Mouse (Mus musculus) limb, embryonic 14.5 days (tissue): ENCODE measurements around the gene Tsen34. TPM values are rescaled to one million over a fixed set of nuclear protein-coding genes. Genes with fewer than 3 reads are reported as not detected.
A peak's percentile ranks its signal among the peaks of the same experiment; 100 is the strongest.

Experiments used
- ATAC-seq: fragments of 200-750 bp; cut with Nextera tagmentation; 2 replicates; pipeline ENCODE4 v1.8.0; 2017; ENCODE audit warnings: low read depth, moderate number of reproducible peaks, moderate TSS enrichment; ENCODE audit not compliant: low FRiP score
- DNase-seq: peaks from one replicate; pipeline ENCODE4 v3.0.0-alpha.2; 2015; ENCODE audit warnings: low spot score
- H3K27ac ChIP-seq: fragments of 300-500 bp; sonication (generic); replicated peaks from 2 replicates; pipeline ENCODE4 v1.5.1; 2014; ENCODE audit warnings: low read depth, mild to moderate bottlenecking, low read length, moderate library complexity, mixed read lengths
- H3K27me3 ChIP-seq: fragments of 300-500 bp; sonication (generic); 2 replicates; pipeline ENCODE4 v1.6.1; 2014; ENCODE audit warnings: low read length, mixed read lengths; ENCODE audit not compliant: control insufficient read depth, insufficient read depth
- H3K36me3 ChIP-seq: fragments of 300-500 bp; sonication (generic); 2 replicates; pipeline ENCODE4 v1.6.1; 2014; ENCODE audit warnings: mild to moderate bottlenecking, low read length, moderate library complexity, mixed read lengths; ENCODE audit not compliant: control insufficient read depth, insufficient read depth
- H3K4me1 ChIP-seq: fragments of 300-500 bp; sonication (generic); 2 replicates; pipeline ENCODE4 v1.6.1; 2014; ENCODE audit warnings: antibody characterized with exemption, low read length, mixed read lengths; ENCODE audit not compliant: control insufficient read depth, insufficient read depth
- H3K4me2 ChIP-seq: fragments of 300-500 bp; sonication (generic); replicated peaks from 2 replicates; pipeline ENCODE4 v1.6.1; 2014; ENCODE audit warnings: low read depth, mild to moderate bottlenecking, low read length, moderate library complexity; ENCODE audit not compliant: severe bottlenecking
- H3K4me3 ChIP-seq: fragments of 300-500 bp; sonication (generic); replicated peaks from 2 replicates; pipeline ENCODE4 v1.5.1; 2014; ENCODE audit warnings: low read length
- H3K9ac ChIP-seq: fragments of 300-500 bp; sonication (generic); 2 replicates; pipeline ENCODE4 v1.6.1; 2014; ENCODE audit warnings: mild to moderate bottlenecking, low read depth, low read length, moderate library complexity; ENCODE audit not compliant: severe bottlenecking
- H3K9me3 ChIP-seq: fragments of 300-500 bp; sonication (generic); 2 replicates; pipeline ENCODE4 v1.6.1; 2016; ENCODE audit warnings: low read length; ENCODE audit not compliant: control insufficient read depth
- POLR2A ChIP-seq: fragments of 200-500 bp; IDR thresholded peaks from 2 replicates; pipeline ENCODE4 v1.8.0; 2012; ENCODE audit warnings: inconsistent platforms, mild to moderate bottlenecking, moderate library complexity, borderline replicate concordance; ENCODE audit not compliant: insufficient read depth, insufficient read length; ENCODE audit errors: extremely low read depth
- WGBS: fragments of 180-500 bp; shearing (Covaris S2); extraction: QIAGEN DNeasy Blood & Tissue Kit; methylation state at CpG from one replicate; pipeline ENCODE4 v1.1.7; 2014; 5-methylcytosine and 5-hydroxymethylcytosine counted together
- polyA plus RNA-seq, 2 experiments: library from polyadenylated mRNA; depleted of rRNA in 1 of 2; stranded (reverse) in 1 of 2; unstranded in 1 of 2; fragments of >200 nt; fragmentation: Nextera tagmentation in 1 of 2; extraction: Ambion mirVana in 1 of 2; gene quantifications; 2 replicates each; pipeline versions ENCODE4 v1.2.1 to v1.2.3; 2012 to 2014

Gene Tsen34
- polyA plus RNA-seq, 2 experiments = 193 to 273 TPM

DNA sequence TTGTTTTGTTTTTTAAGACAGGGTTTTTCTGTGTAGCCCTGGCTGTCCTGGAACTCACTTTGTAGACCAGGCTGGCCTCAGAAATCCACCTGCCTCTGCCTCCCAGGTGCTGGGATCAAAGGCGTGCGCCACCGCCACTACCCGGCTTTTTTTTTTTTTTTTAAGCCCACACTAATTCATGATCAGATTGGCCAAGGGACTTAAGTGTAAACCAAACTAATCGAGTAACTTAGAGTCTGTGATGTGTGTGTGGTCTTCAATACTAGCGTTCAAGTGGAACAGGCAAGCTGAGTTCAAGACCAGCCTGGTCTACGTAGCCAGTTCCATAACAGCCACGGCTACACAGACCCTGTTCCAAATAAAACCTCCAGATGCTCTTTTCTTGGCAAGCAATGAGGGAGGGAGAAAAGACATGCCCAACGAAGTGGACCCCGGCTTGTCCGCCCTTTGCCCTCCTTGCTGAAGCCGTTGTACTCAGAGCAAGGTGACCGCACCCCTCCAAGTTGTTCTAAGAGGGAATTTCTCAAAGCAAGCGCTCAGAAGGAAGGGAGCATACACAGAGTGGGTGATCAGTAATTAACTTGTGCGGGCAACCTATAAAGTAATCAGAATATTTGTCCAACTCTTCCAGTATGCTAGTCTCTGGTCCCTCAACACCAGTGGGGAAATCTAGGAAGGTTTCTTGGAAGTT, 28.0 kb upstream of the Tsen34 start:
- H3K27me3 ChIP-seq = no peaks in the 10 kb centered on the region
- peaks cover 17% of the 10 kb centered on the region for H3K4me1 ChIP-seq
- DNase-seq (peak; percentile 16), ATAC-seq (peak; percentile 7)
- H3K4me3 ChIP-seq = peak overlapping the region; percentile 66
- H3K36me3 ChIP-seq = peaks cover 36% of the 10 kb centered on the region
- peak overlapping the region; percentile 73 for H3K9ac ChIP-seq
- no peaks in the 10 kb centered on the region for H3K9me3 ChIP-seq
- 34% methylated on average over 15 of the region's 15 CpGs for whole genome bisulfite sequencing
- H3K4me2 ChIP-seq = peak overlapping the region; percentile 72
- peak overlapping the region; percentile 77 for H3K27ac ChIP-seq
- no peak for TF ChIP-seq POLR2A

DNA sequence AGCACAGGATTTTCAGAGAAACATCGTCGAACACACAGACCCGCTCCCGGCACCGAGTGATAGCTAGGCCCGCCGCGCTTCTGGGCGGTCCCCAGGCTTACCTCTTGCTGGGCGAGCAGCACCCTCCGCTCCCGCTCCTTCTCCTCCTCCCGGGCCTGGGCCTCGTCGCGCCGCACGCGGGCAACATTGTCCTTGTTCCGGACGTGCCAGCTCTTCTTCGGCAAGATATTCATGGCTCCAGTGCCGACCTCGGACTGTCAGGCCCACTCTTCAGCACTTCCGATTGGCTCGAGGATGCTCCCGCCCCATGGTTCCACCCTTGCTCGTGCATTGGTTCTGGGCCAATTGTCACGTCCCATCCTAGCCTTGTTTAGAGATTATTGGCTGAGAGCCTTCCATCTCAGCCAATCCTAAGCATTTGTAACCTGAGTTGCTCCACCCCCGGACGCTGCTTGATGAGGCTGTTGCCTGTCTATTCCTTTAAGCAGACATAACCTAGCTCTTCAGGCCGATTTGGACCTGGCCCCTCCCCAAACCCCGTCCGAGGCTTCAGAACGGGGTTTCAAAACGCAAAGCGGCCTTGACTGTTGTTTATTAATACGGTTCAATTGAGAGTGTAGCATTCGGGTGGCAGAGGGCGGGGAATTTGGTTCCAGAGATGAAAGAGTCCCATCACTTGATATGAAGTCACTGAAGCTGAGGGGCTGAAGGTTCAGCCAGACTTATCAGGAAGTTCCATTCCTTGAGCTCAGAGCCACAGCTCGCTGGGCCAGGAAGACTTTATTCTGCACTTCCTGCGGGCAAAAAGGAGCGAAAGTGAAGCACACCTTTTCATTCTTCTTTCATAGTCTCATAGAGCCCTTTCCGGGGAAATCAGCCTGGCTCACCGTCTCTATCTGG, 27.2 kb upstream of the Tsen34 start, which contains the start of gene Leng1:
Leng1 (minus strand) TSS at position 626 of the 900 bp plus-strand sequence.
- TF ChIP-seq POLR2A = peak; percentile 24; the same call in 1 of the 2 replicates
- H3K9me3 ChIP-seq = no peaks in the 10 kb centered on the region
- ATAC-seq = peak; percentile 97
- H3K9ac ChIP-seq = peak within 1 kb of the TSS; percentile 73
- H3K4me2 ChIP-seq = peak within 1 kb of the TSS; percentile 72
- H3K27me3 ChIP-seq = no peaks in the 10 kb centered on the region
- peak within 1 kb of the TSS; percentile 66 for H3K4me3 ChIP-seq
- H3K27ac ChIP-seq = peak within 1 kb of the TSS; percentile 77
- peaks cover 17% of the 10 kb centered on the region for H3K4me1 ChIP-seq
- 4% methylated on average over 45 of the region's 45 CpGs for WGBS
- DNase-seq = peak; percentile 99
- peaks cover 28% of the 10 kb centered on the region for H3K36me3 ChIP-seq

DNA sequence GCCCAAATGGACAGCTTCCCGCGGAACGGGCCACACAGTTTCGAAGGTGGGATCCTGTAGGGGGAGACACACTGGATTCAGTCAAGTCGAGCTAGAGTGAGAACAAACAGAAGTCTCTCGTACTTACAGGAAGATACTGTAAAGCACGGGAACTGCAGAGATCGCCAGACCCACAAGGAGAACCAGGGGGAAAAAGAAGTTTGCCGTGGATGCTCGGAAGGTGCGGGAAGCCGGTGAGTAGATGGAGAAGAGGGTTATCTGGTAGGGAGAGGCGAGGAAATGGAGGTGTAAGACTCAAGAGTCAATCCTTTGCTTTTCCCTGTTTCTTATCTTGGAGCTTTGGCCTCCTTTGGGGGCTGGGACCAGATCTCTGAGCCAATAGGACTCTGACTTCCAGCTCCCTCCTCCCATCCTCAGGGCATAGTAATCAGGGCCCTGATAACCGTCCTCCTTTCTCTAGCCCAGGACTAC, 25.7 kb upstream of the Tsen34 start:
- peaks cover 14% of the 10 kb centered on the region for H3K36me3 ChIP-seq
- ATAC-seq (no peak), DNase-seq (no peak)
- H3K9ac ChIP-seq = no peak overlapping the region
- H3K4me1 ChIP-seq = peaks cover 17% of the 10 kb centered on the region
- TF ChIP-seq POLR2A = no peak
- 18% methylated on average over 14 of the region's 14 CpGs for WGBS
- H3K27me3 ChIP-seq = no peaks in the 10 kb centered on the region
- H3K27ac ChIP-seq = no peak overlapping the region
- H3K4me2 ChIP-seq = no peak overlapping the region
- no peak overlapping the region for H3K4me3 ChIP-seq
- H3K9me3 ChIP-seq = no peaks in the 10 kb centered on the region

- no peak overlapping the region for H3K4me3 ChIP-seq
- DNase-seq = peak; percentile 89
- ATAC-seq = peak; percentile 80
- H3K27ac ChIP-seq = no peak overlapping the region
- H3K9me3 ChIP-seq = no peaks in the 10 kb centered on the region
- H3K4me1 ChIP-seq = no peaks in the 10 kb centered on the region
- H3K27me3 ChIP-seq = no peaks in the 10 kb centered on the region
- H3K36me3 ChIP-seq = peaks cover 17% of the 10 kb centered on the region
- 73% methylated on average over 10 of the region's 10 CpGs for WGBS
- no peak for TF ChIP-seq POLR2A
- H3K4me2 ChIP-seq = no peak overlapping the region
- H3K9ac ChIP-seq = no peak overlapping the region
These were observed 18.0 kb upstream of the Tsen34 start for GRCm38 (mm10) chr7:3674507-3675227.

- Histone ChIP-seq H3K36me3 (peaks cover 17% of the 10 kb centered on the region), H3K4me1 (no peaks in the 10 kb centered on the region), H3K27me3 (no peaks in the 10 kb centered on the region), H3K27ac (no peak overlapping the region), H3K4me3 (no peak overlapping the region), H3K9ac (no peak overlapping the region), H3K9me3 (no peaks in the 10 kb centered on the region), H3K4me2 (no peak overlapping the region)
- ATAC-seq (no peak), DNase-seq (no peak)
- 82% methylated on average over 3 of the region's 3 CpGs for WGBS
- TF ChIP-seq POLR2A = no peak
These were observed 17.5 kb upstream of the Tsen34 start for GRCm38 (mm10) chr7:3675228-3675548.
